Mouse (Mus musculus) kidney, embryonic 14.5 days (tissue): ENCODE measurements around the gene Trappc3l. TPM values are rescaled to one million over a fixed set of nuclear protein-coding genes. Genes with fewer than 3 reads are reported as not detected.
A peak's percentile ranks its signal among the peaks of the same experiment; 100 is the strongest.

ENCODE experiments used
- ATAC-seq: fragments of 200-750 bp; cut with Nextera tagmentation; 2 replicates; pipeline ENCODE4 v1.8.0; 2017; ENCODE audit warnings: moderate number of reproducible peaks, mild to moderate bottlenecking, moderate TSS enrichment, moderate library complexity; ENCODE audit not compliant: low FRiP score, low TSS enrichment
- H3K27ac ChIP-seq: fragments of 300-500 bp; sonication (generic); 2 replicates; pipeline ENCODE4 v1.5.1; 2014; ENCODE audit warnings: low read depth, mild to moderate bottlenecking, low read length, moderate library complexity, mixed read lengths
- H3K27me3 ChIP-seq: fragments of 300-500 bp; sonication (generic); 2 replicates; pipeline ENCODE4 v1.6.1; 2014; ENCODE audit warnings: mild to moderate bottlenecking, low read length; ENCODE audit not compliant: control insufficient read depth, insufficient read depth
- H3K36me3 ChIP-seq: fragments of 300-500 bp; sonication (generic); 2 replicates; pipeline ENCODE4 v1.6.1; 2014; ENCODE audit warnings: low read length, mixed read lengths; ENCODE audit not compliant: control insufficient read depth, insufficient read depth
- H3K4me1 ChIP-seq: fragments of 300-500 bp; sonication (generic); 2 replicates; pipeline ENCODE4 v1.6.1; 2014; ENCODE audit warnings: low read length, mixed read lengths; ENCODE audit not compliant: control insufficient read depth, insufficient read depth
- H3K4me2 ChIP-seq: fragments of 300-500 bp; sonication (generic); replicated peaks from 2 replicates; pipeline ENCODE4 v1.6.1; 2014; ENCODE audit warnings: low read depth, mild to moderate bottlenecking, low read length
- H3K4me3 ChIP-seq: fragments of 300-500 bp; sonication (generic); 2 replicates; pipeline ENCODE4 v1.5.1; 2014; ENCODE audit warnings: mild to moderate bottlenecking, low read length
- H3K9ac ChIP-seq: fragments of 300-500 bp; sonication (generic); 2 replicates; pipeline ENCODE4 v1.6.1; 2014; ENCODE audit warnings: low read depth, mild to moderate bottlenecking, low read length, moderate library complexity
- H3K9me3 ChIP-seq: fragments of 300-500 bp; sonication (generic); 2 replicates; pipeline ENCODE4 v1.6.1; 2016; ENCODE audit warnings: low read length; ENCODE audit not compliant: control insufficient read depth
- WGBS: fragments of 180-500 bp; shearing (Covaris S2); extraction: QIAGEN DNeasy Blood & Tissue Kit; methylation state at CpG from one replicate; pipeline ENCODE4 v1.1.7; 2014; 5-methylcytosine and 5-hydroxymethylcytosine counted together
- polyA plus RNA-seq: library from polyadenylated mRNA; unstranded; fragments of >200 nt; fragmentation: Nextera tagmentation; extraction: Ambion mirVana; gene quantifications from 2 replicates; pipeline ENCODE4 v1.2.1, GENCODE M21; 2014

Trappc3l gene
- polyA plus RNA-seq, 1 experiment from 2014 or later = not detected

DNA sequence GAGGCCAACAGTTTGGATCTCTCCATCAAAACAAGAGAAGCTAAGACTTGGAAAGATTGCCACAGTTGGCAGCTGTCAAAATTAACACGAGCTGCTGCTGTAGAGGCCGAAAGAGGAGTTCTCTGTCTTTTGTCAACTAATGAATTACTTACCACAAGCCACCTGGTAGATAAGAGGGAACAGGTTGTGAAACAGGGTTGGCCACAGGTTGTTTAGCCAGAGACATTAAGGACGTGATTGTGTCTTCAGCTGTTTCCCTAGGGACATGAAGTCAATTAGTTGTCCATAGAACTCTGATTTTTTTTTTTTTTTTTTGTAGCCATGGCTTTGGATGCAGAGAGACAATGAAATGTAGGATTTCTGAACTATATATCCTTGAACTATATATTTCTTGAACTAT lies 79.7 kb downstream of the Trappc3l start:
- Histone ChIP-seq H3K9ac (no peak overlapping the region), H3K36me3 (no peaks in the 10 kb centered on the region), H3K4me1 (no peaks in the 10 kb centered on the region), H3K27me3 (no peaks in the 10 kb centered on the region), H3K9me3 (no peaks in the 10 kb centered on the region), H3K4me3 (no peak overlapping the region), H3K27ac (no peak overlapping the region), H3K4me2 (no peak overlapping the region)
- 53% methylated on average over 3 of the region's 3 CpGs for WGBS
- ATAC-seq = no peak

DNA sequence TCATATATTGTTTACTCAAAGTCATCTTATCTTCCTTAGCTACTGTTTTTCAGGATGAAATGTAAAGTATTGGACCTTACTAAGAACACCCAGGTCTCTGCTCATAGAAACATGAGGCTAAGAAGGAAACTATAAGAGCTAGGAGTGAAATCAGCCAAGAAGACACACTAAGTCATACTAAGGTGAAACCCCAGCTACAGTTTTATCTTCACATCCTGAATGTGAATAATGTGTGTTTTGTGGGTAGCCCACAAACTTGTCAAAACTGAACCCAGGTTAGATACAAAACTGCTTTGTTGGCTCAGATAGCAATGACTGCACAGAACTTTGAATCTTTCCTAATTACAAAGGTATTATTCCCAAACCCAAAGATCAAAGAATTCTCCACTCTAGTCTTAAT lies 80.4 kb downstream of the Trappc3l start:
- ATAC-seq = no peak
- Histone ChIP-seq H3K27me3 (no peaks in the 10 kb centered on the region), H3K9ac (no peak overlapping the region), H3K36me3 (no peaks in the 10 kb centered on the region), H3K4me2 (no peak overlapping the region), H3K9me3 (no peaks in the 10 kb centered on the region), H3K4me3 (no peak overlapping the region), H3K4me1 (no peaks in the 10 kb centered on the region), H3K27ac (no peak overlapping the region)

DNA sequence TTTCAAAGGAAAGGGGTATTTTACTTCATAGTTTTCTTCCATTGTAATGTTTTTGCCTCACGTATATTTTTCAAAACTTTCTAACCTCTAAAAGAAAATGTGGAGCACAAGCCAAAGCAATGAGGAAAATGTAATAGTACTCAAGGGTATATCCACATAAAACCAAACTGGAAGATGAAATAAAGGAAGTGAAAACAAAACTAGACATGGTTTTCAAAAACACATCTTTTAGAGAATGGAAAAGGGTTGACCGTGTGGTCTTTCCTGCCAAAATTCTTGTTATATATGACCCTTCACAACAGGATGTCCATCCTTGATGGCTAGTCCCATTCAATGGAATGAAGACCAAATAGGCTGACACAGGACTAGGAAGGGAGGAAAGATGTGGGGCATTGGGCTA lies 81.0 kb downstream of the Trappc3l start:
- 90% methylated on average over 2 of the region's 2 CpGs for WGBS
- Histone ChIP-seq H3K4me3 (no peak overlapping the region), H3K4me2 (no peak overlapping the region), H3K27ac (no peak overlapping the region), H3K36me3 (no peaks in the 10 kb centered on the region), H3K27me3 (no peaks in the 10 kb centered on the region), H3K4me1 (no peaks in the 10 kb centered on the region), H3K9me3 (no peaks in the 10 kb centered on the region), H3K9ac (no peak overlapping the region)
- no peak for ATAC-seq

DNA sequence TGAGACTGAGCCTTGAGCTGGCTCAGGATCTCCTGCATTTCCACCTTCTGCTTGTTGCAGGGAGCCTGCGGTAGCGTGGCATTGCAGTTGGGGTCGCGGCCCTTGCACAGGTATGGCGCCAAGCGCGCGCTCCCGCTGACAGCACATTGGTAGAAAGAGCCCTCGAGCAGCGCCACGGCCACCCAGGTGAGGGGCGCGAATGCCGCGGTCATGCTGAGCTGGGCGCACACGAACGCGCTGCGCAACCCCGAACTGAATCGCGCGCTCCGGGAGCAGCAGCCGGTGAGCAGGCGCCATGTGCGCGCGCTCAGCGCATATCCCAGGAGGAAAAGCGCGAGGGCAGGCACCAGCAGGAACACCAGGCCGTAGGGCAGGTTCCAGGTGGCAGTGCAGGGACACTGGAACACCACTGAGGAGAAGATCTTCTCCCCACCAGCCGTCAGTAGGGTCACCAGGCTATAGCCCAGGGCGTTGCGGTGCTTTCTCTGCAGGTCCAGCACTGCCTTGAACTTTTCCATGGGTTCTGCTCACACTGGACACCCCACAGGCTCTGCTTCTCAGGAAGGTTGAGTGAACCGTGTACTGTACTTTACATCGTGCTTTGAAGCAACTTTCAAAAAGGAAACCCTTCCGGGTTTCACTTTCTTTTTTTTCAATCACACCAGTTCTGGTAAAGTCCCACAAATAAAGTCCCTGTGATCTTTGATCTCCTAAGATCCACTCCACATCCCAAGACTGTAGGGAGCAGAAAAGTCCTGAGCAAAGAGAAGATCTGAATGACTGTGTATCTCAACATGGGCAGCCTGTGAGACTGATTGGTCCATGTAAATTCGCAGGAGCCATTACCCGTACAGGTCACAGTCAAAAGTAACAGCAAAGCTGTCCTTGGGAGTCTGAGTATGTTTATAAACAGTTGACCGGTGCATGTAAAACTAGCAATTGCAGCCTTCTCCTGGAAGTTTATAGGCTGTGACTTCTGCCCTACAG lies 90.3 kb downstream of the Trappc3l start, which contains the start of gene Calhm6:
Gene Calhm6 (minus strand): TSS at position 593 of the 987 bp plus-strand sequence.
- Histone ChIP-seq H3K4me1 (no peaks in the 10 kb centered on the region), H3K9me3 (no peaks in the 10 kb centered on the region), H3K36me3 (no peaks in the 10 kb centered on the region), H3K27ac (no peak within 1 kb of the TSS), H3K4me2 (peak within 1 kb of the TSS; percentile 68), H3K9ac (peak within 1 kb of the TSS; percentile 28; the same call in 1 of the 2 replicates), H3K27me3 (no peaks in the 10 kb centered on the region), H3K4me3 (peak within 1 kb of the TSS; percentile 48)
- peak; percentile 80 for ATAC-seq
- WGBS = 19% methylated on average over 44 of the region's 44 CpGs

DNA sequence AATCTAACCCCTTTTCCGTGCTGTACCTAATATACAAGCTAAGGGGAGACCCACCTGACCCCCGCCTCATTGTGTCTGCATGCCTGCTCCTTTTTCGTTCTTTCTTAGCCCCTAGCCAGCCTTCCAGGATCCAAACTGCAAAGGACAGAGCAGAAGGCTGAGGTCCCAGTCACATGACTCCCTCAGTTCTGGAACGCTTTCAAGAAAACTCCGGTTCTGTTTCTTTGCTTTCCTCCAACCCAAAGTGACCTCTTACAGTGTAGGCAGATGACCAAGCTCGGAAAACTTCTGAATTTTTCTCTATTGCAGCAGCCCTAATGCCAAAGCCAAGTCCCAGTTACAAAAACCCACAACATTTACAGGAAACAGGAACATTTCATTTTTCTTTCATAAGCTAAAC lies 91.0 kb downstream of the Trappc3l start:
- Histone ChIP-seq H3K9me3 (no peaks in the 10 kb centered on the region), H3K36me3 (no peaks in the 10 kb centered on the region), H3K4me2 (no peak overlapping the region), H3K4me3 (no peak overlapping the region), H3K27me3 (no peaks in the 10 kb centered on the region), H3K9ac (no peak overlapping the region), H3K4me1 (no peaks in the 10 kb centered on the region), H3K27ac (no peak overlapping the region)
- 82% methylated on average over 6 of the region's 6 CpGs for WGBS
- ATAC-seq = no peak

DNA sequence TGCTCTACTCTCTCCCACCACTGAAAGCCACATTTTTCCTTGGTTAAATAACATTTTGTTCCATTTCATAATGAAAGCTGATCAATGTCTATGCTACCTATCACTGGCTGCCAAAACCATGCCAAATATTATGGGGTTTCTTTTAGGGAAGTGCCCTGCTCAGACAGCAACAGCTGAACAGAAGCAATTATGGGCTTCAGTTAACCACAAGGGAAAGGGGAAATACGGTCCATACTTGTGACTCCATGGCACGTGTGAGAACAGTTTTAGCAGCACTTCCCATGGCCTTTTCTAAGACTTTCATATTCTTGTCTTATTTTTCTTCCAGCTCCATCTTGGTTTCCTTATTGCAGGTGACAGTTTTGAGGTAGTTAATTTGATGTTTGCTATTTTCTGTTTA lies 94.0 kb downstream of the Trappc3l start:
- Histone ChIP-seq H3K27me3 (no peaks in the 10 kb centered on the region), H3K36me3 (no peaks in the 10 kb centered on the region), H3K9me3 (no peaks in the 10 kb centered on the region), H3K4me1 (no peaks in the 10 kb centered on the region), H3K27ac (no peak overlapping the region), H3K9ac (no peak overlapping the region), H3K4me3 (no peak overlapping the region), H3K4me2 (no peak overlapping the region)
- 79% methylated on average over 2 of the region's 2 CpGs for whole genome bisulfite sequencing
- no peak for ATAC-seq

DNA sequence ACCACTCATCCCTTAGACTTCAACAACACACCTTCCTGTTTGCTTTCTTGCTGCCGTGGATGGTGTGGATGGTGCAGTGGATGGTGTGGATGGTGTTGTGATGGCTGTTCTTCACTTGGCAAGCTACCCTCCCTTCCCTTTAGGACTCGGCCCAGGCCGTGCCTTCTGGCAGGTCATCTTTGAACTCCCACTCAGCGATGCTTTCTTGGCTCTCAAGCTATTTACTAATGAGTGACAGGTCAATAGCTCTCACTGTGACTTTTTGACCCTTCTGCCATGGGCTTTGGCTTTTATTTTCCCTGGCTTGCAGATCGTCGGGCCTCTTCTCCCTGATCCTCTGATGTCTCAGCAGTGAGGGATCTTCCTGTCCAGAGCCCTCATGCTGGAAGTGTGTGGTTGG lies 99.0 kb downstream of the Trappc3l start:
- no peak overlapping the region for H3K9ac ChIP-seq
- 8% methylated on average over 6 of the region's 6 CpGs for WGBS
- H3K9me3 ChIP-seq = no peaks in the 10 kb centered on the region
- peak; percentile 55; the same call in 1 of the 2 replicates for ATAC-seq
- no peaks in the 10 kb centered on the region for H3K36me3 ChIP-seq
- H3K4me3 ChIP-seq = no peak overlapping the region
- H3K27me3 ChIP-seq = no peaks in the 10 kb centered on the region
- no peaks in the 10 kb centered on the region for H3K4me1 ChIP-seq
- H3K27ac ChIP-seq = no peak overlapping the region
- no peak overlapping the region for H3K4me2 ChIP-seq

DNA sequence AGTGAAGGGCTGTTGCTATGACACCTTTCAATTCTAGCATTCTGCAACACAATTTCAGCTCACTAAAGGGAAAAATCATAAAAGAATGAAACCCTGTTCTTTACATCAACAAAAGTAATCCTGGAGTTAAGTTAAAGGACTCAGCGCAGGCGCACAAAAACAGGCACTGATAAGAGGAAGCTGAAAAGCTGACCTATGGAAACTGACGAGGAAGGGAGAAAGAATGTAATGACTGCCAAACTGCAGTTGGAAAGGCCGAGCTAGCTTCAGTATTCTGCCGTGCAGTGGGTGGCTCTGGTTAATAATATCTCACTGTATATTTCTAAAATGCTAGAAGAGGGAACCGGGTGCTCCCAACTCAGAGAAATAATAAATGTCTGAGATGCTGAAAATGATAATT lies 100.6 kb downstream of the Trappc3l start:
- Histone ChIP-seq H3K4me3 (no peak overlapping the region), H3K4me2 (no peak overlapping the region), H3K36me3 (no peaks in the 10 kb centered on the region), H3K27ac (no peak overlapping the region), H3K9ac (no peak overlapping the region), H3K9me3 (no peaks in the 10 kb centered on the region), H3K27me3 (no peaks in the 10 kb centered on the region), H3K4me1 (no peaks in the 10 kb centered on the region)
- ATAC-seq = no peak
- WGBS = 75% methylated on average over 6 of the region's 6 CpGs

DNA sequence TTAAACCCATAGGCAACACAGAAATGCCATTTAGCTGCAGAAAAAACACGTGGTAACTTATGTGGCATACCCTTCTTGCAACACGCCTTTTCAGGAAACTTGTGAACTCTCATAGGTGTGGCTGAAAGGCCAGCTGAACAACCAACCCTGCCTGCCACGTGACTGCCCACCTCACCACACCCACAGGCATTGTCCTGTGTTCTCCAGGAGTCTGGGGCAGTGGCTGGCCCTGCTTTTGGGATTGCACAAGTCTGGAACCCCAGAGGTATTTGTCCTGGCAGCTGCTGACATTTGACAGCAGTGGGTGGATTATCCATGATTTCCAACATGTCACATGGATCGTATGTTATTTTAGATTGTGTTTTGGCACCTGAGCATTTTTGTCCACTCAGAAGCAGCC lies 102.4 kb downstream of the Trappc3l start:
- Histone ChIP-seq H3K9me3 (peaks cover 4% of the 10 kb centered on the region; the same call in 1 of the 2 replicates), H3K36me3 (no peaks in the 10 kb centered on the region)
- no peak for ATAC-seq

More for the DNA sequence above, 102.4 kb downstream of the Trappc3l start:
- WGBS = 74% methylated on average over 4 of the region's 4 CpGs
- Histone ChIP-seq H3K27ac (no peak overlapping the region), H3K9ac (no peak overlapping the region), H3K4me1 (no peaks in the 10 kb centered on the region), H3K4me3 (no peak overlapping the region), H3K27me3 (no peaks in the 10 kb centered on the region), H3K4me2 (no peak overlapping the region)
